Mouse (Mus musculus) forebrain, embryonic 13.5 days (tissue): ENCODE results near the gene Myo1e. TPM values are rescaled to one million over a fixed set of nuclear protein-coding genes. Genes with fewer than 3 reads are reported as not detected.

ENCODE experiments used
- ATAC-seq: fragments of 200-750 bp; cut with Nextera tagmentation; 2 replicates; pipeline ENCODE4 v1.8.0; 2017
- H3K27ac ChIP-seq: fragments of 300-500 bp; sonication (generic); 2 replicates; pipeline ENCODE4 v1.5.1; 2015; ENCODE audit warnings: inconsistent platforms, mild to moderate bottlenecking, moderate library complexity
- H3K27me3 ChIP-seq: fragments of 300-500 bp; sonication (generic); 2 replicates; pipeline ENCODE4 v1.6.1; 2015; ENCODE audit warnings: mild to moderate bottlenecking, inconsistent platforms
- H3K36me3 ChIP-seq: fragments of 300-500 bp; sonication (generic); 2 replicates; pipeline ENCODE4 v1.6.1; 2015; ENCODE audit warnings: mild to moderate bottlenecking, inconsistent platforms; ENCODE audit not compliant: poor library complexity, severe bottlenecking
- H3K4me1 ChIP-seq: fragments of 300-500 bp; sonication (generic); 2 replicates; pipeline ENCODE4 v1.6.1; 2015; ENCODE audit warnings: inconsistent platforms
- H3K4me2 ChIP-seq: fragments of 300-500 bp; sonication (generic); 2 replicates; pipeline ENCODE4 v1.6.1; 2015; ENCODE audit warnings: inconsistent platforms, mild to moderate bottlenecking, moderate library complexity
- H3K4me3 ChIP-seq: fragments of 300-500 bp; sonication (generic); 2 replicates; pipeline ENCODE4 v1.5.1; 2015; ENCODE audit warnings: mild to moderate bottlenecking, inconsistent platforms
- H3K9ac ChIP-seq: fragments of 300-500 bp; sonication (generic); 2 replicates; pipeline ENCODE4 v1.6.1; 2015; ENCODE audit warnings: mild to moderate bottlenecking, inconsistent platforms
- H3K9me3 ChIP-seq: fragments of 300-500 bp; sonication (generic); replicated peaks from 2 replicates; pipeline ENCODE4 v1.6.1; 2016; ENCODE audit warnings: inconsistent platforms
- WGBS: fragments of 180-500 bp; shearing (Covaris S2); methylation state at CpG from one replicate; pipeline ENCODE4 v1.1.7; 2015; 5-methylcytosine and 5-hydroxymethylcytosine counted together
- polyA plus RNA-seq: library from polyadenylated mRNA; unstranded; fragments of >200 nt; fragmentation: Nextera tagmentation; extraction: Ambion mirVana; gene quantifications from 2 replicates; pipeline ENCODE4 v1.2.1, GENCODE M21; 2015

The Myo1e gene
- polyA plus RNA-seq, 1 experiment from 2014 or later, result 5.1 TPM

GRCm38 (mm10) chr9:70226359-70226758, 19.2 kb downstream of the Myo1e start:
- Histone ChIP-seq H3K27me3 (no peaks in the 10 kb centered on the region), H3K36me3 (no peaks in the 10 kb centered on the region), H3K4me1 (no peaks in the 10 kb centered on the region), H3K4me2 (no peak overlapping the region), H3K9ac (no peak overlapping the region), H3K27ac (no peak overlapping the region), H3K9me3 (no peaks in the 10 kb centered on the region), H3K4me3 (no peak overlapping the region)
- WGBS, result 91% methylated on average over 4 of the region's 4 CpGs
- no peak for ATAC-seq

GRCm38 (mm10) chr9:70229823-70230222, 22.7 kb downstream of the Myo1e start:
- no peaks in the 10 kb centered on the region for H3K9me3 ChIP-seq
- no peak overlapping the region for H3K9ac ChIP-seq
- H3K4me1 ChIP-seq, result no peaks in the 10 kb centered on the region
- no peak overlapping the region for H3K4me2 ChIP-seq
- H3K36me3 ChIP-seq, result no peaks in the 10 kb centered on the region
- H3K27me3 ChIP-seq, result no peaks in the 10 kb centered on the region
- H3K27ac ChIP-seq, result no peak overlapping the region
- WGBS, result 83% methylated on average over 8 of the region's 8 CpGs
- ATAC-seq, result no peak
- no peak overlapping the region for H3K4me3 ChIP-seq

- Histone ChIP-seq H3K9me3 (no peaks in the 10 kb centered on the region), H3K27me3 (no peaks in the 10 kb centered on the region), H3K36me3 (no peaks in the 10 kb centered on the region), H3K27ac (no peak overlapping the region), H3K4me2 (no peak overlapping the region), H3K9ac (no peak overlapping the region), H3K4me1 (no peaks in the 10 kb centered on the region), H3K4me3 (no peak overlapping the region)
- 94% methylated on average over 10 of the region's 10 CpGs for WGBS
- ATAC-seq, result no peak
Measured at GRCm38 (mm10) chr9:70232044-70233010, 25.2 kb downstream of the Myo1e start.

GRCm38 (mm10) chr9:70237136-70237535, 30.0 kb downstream of the Myo1e start:
- no peaks in the 10 kb centered on the region for H3K36me3 ChIP-seq
- WGBS, result 92% methylated on average over 3 of the region's 3 CpGs
- no peak overlapping the region for H3K9ac ChIP-seq
- no peak overlapping the region for H3K4me2 ChIP-seq
- no peak overlapping the region for H3K27ac ChIP-seq
- no peak overlapping the region for H3K4me3 ChIP-seq
- ATAC-seq, result no peak
- no peaks in the 10 kb centered on the region for H3K4me1 ChIP-seq
- H3K27me3 ChIP-seq, result no peaks in the 10 kb centered on the region
- no peaks in the 10 kb centered on the region for H3K9me3 ChIP-seq

GRCm38 (mm10) chr9:70237561-70237960, 30.4 kb downstream of the Myo1e start:
- Histone ChIP-seq H3K4me1 (no peaks in the 10 kb centered on the region), H3K9me3 (no peaks in the 10 kb centered on the region), H3K4me2 (no peak overlapping the region), H3K27ac (no peak overlapping the region), H3K9ac (no peak overlapping the region), H3K36me3 (no peaks in the 10 kb centered on the region), H3K4me3 (no peak overlapping the region), H3K27me3 (no peaks in the 10 kb centered on the region)
- ATAC-seq, result no peak
- 85% methylated on average over 2 of the region's 2 CpGs for WGBS

- Histone ChIP-seq H3K4me3 (no peak overlapping the region), H3K4me1 (no peaks in the 10 kb centered on the region), H3K9me3 (no peaks in the 10 kb centered on the region), H3K27ac (no peak overlapping the region), H3K4me2 (no peak overlapping the region), H3K27me3 (no peaks in the 10 kb centered on the region), H3K36me3 (no peaks in the 10 kb centered on the region), H3K9ac (no peak overlapping the region)
- ATAC-seq, result no peak
- 88% methylated on average over 6 of the region's 6 CpGs for WGBS
Measured at GRCm38 (mm10) chr9:70238391-70238790, 31.2 kb downstream of the Myo1e start.

GRCm38 (mm10) chr9:70239229-70239628, 32.1 kb downstream of the Myo1e start:
- Histone ChIP-seq H3K4me1 (no peaks in the 10 kb centered on the region), H3K9ac (no peak overlapping the region), H3K27me3 (no peaks in the 10 kb centered on the region), H3K4me3 (no peak overlapping the region), H3K4me2 (no peak overlapping the region), H3K36me3 (no peaks in the 10 kb centered on the region), H3K27ac (no peak overlapping the region), H3K9me3 (no peaks in the 10 kb centered on the region)
- ATAC-seq, result no peak
- WGBS, result 89% methylated on average over 3 of the region's 3 CpGs

- Histone ChIP-seq H3K9me3 (no peaks in the 10 kb centered on the region), H3K27me3 (no peaks in the 10 kb centered on the region), H3K27ac (no peak overlapping the region), H3K4me1 (no peaks in the 10 kb centered on the region), H3K4me2 (no peak overlapping the region), H3K4me3 (no peak overlapping the region), H3K9ac (no peak overlapping the region), H3K36me3 (no peaks in the 10 kb centered on the region)
- no peak for ATAC-seq
- 91% methylated on average over 16 of the region's 16 CpGs for WGBS
Measured at GRCm38 (mm10) chr9:70240703-70241410, 33.7 kb downstream of the Myo1e start.

- Histone ChIP-seq H3K36me3 (no peaks in the 10 kb centered on the region), H3K27ac (no peak overlapping the region), H3K9ac (no peak overlapping the region), H3K27me3 (no peaks in the 10 kb centered on the region), H3K4me2 (no peak overlapping the region), H3K9me3 (no peaks in the 10 kb centered on the region), H3K4me3 (no peak overlapping the region), H3K4me1 (no peaks in the 10 kb centered on the region)
- no peak for ATAC-seq
- 79% methylated on average over 8 of the region's 8 CpGs for WGBS
Measured at GRCm38 (mm10) chr9:70241411-70241961, 34.3 kb downstream of the Myo1e start.

GRCm38 (mm10) chr9:70242112-70242862, 35.1 kb downstream of the Myo1e start:
- H3K27ac ChIP-seq, result no peak overlapping the region
- H3K36me3 ChIP-seq, result no peaks in the 10 kb centered on the region

GRCm38 (mm10) chr9:70243241-70243640, 36.1 kb downstream of the Myo1e start:
- H3K9me3 ChIP-seq, result no peaks in the 10 kb centered on the region
- H3K27ac ChIP-seq, result no peak overlapping the region
- H3K36me3 ChIP-seq, result no peaks in the 10 kb centered on the region
- no peak overlapping the region for H3K4me2 ChIP-seq
- H3K4me1 ChIP-seq, result no peaks in the 10 kb centered on the region
- ATAC-seq, result no peak
- 82% methylated on average over 8 of the region's 8 CpGs for WGBS
- no peak overlapping the region for H3K9ac ChIP-seq
- H3K4me3 ChIP-seq, result no peak overlapping the region
- H3K27me3 ChIP-seq, result no peaks in the 10 kb centered on the region

More at GRCm38 (mm10) chr9:70242112-70242862, 35.1 kb downstream of the Myo1e start:
- Histone ChIP-seq H3K27me3 (no peaks in the 10 kb centered on the region), H3K4me3 (no peak overlapping the region), H3K4me2 (no peak overlapping the region), H3K9ac (no peak overlapping the region), H3K9me3 (no peaks in the 10 kb centered on the region), H3K4me1 (no peaks in the 10 kb centered on the region)
- WGBS, result 85% methylated on average over 4 of the region's 4 CpGs
- ATAC-seq, result no peak
